Mouse (Mus musculus): ENCODE data around the gene Plch2. TPM values are rescaled to one million over a fixed set of nuclear protein-coding genes. Genes with fewer than 3 reads are reported as not detected.

Gene Plch2
- polyA plus RNA-seq, 1 experiment from 2014 or later: 4.6 TPM

- no peaks in the 10 kb centered on the region for H3K27me3 ChIP-seq (replicated peaks; ENCODE audit: insufficient read depth, low read length)
- DNase-seq (ENCODE audit: low spot score) (no peak), ATAC-seq (no peak)
- H3K4me3 ChIP-seq (ENCODE audit: low read depth, low read length): no peak overlapping the region
- H3K36me3 ChIP-seq (ENCODE audit: insufficient read depth, low read length): no peaks in the 10 kb centered on the region
- H3K9me3 ChIP-seq (ENCODE audit: low read length): no peaks in the 10 kb centered on the region
- TF ChIP-seq EP300 (IDR thresholded peaks at IDR 0.05): no peak
- TF ChIP-seq CTCF (IDR thresholded peaks at IDR 0.05): no peak
- no peak overlapping the region for H3K27ac ChIP-seq (ENCODE audit: low read length)
- H3K4me1 ChIP-seq (ENCODE audit: insufficient read depth, low read depth, low read length): 0 out of 2 replicates have a peak, but pooled peaks cover 4% of the 10 kb centered on the region
- WGBS: 54% methylated on average over 9 of the region's 9 CpGs
- no peak overlapping the region for H3K9ac ChIP-seq (replicated peaks; ENCODE audit: low read depth)
- H3K4me2 ChIP-seq (replicated peaks; ENCODE audit: low read depth, low read length): no peak overlapping the region
Measured at GRCm38 (mm10) chr4:155020813-155021212, 35.8 kb downstream of the Plch2 start.

GRCm38 (mm10) chr4:155020141-155020540, 36.4 kb downstream of the Plch2 start:
- peak overlapping the region; percentile 62 for H3K27ac ChIP-seq (ENCODE audit: low read length)
- H3K27me3 ChIP-seq (replicated peaks; ENCODE audit: insufficient read depth, low read length): no peaks in the 10 kb centered on the region
- 0 out of 2 replicates have a peak, but pooled peaks cover 4% of the 10 kb centered on the region for H3K4me1 ChIP-seq (ENCODE audit: insufficient read depth, low read depth, low read length)
- no peaks in the 10 kb centered on the region for H3K9me3 ChIP-seq (ENCODE audit: low read length)
- no peak overlapping the region for H3K9ac ChIP-seq (replicated peaks; ENCODE audit: low read depth)
- 29% methylated on average over 1 of the region's 1 CpGs for WGBS
- H3K4me3 ChIP-seq (ENCODE audit: low read depth, low read length): no peak overlapping the region
- DNase-seq (ENCODE audit: low spot score) (peak; percentile 35), ATAC-seq (peak; percentile 49)
- no peak overlapping the region for H3K4me2 ChIP-seq (replicated peaks; ENCODE audit: low read depth, low read length)
- no peak for TF ChIP-seq CTCF (IDR thresholded peaks at IDR 0.05)
- TF ChIP-seq EP300 (IDR thresholded peaks at IDR 0.05): no peak
- no peaks in the 10 kb centered on the region for H3K36me3 ChIP-seq (ENCODE audit: insufficient read depth, low read length)

- TF ChIP-seq CTCF (IDR thresholded peaks at IDR 0.05) (no peak), EP300 (IDR thresholded peaks at IDR 0.05) (peak; percentile 56)
- no peaks in the 10 kb centered on the region for H3K9me3 ChIP-seq (ENCODE audit: low read length)
- ATAC-seq (peak; percentile 87), DNase-seq (ENCODE audit: low spot score) (peak; percentile 86)
- H3K9ac ChIP-seq (replicated peaks; ENCODE audit: low read depth): no peak overlapping the region
- no peak overlapping the region for H3K27ac ChIP-seq (ENCODE audit: low read length)
- H3K4me2 ChIP-seq (replicated peaks; ENCODE audit: low read depth, low read length): peak overlapping the region; percentile 33; the same call in 1 of the 2 replicates
- WGBS: 0% methylated on average over 10 of the region's 10 CpGs
- no peak overlapping the region for H3K4me3 ChIP-seq (ENCODE audit: low read depth, low read length)
- H3K4me1 ChIP-seq (ENCODE audit: insufficient read depth, low read depth, low read length): 0 out of 2 replicates have a peak, but pooled peaks cover 4% of the 10 kb centered on the region
- H3K27me3 ChIP-seq (replicated peaks; ENCODE audit: insufficient read depth, low read length): no peaks in the 10 kb centered on the region
- H3K36me3 ChIP-seq (ENCODE audit: insufficient read depth, low read length): no peaks in the 10 kb centered on the region
Measured at GRCm38 (mm10) chr4:155019336-155019847, 37.2 kb downstream of the Plch2 start.

- Histone ChIP-seq H3K27me3 (replicated peaks; ENCODE audit: insufficient read depth, low read length) (no peaks in the 10 kb centered on the region), H3K4me1 (ENCODE audit: insufficient read depth, low read depth, low read length) (0 out of 2 replicates have a peak, but pooled peaks cover 4% of the 10 kb centered on the region), H3K27ac (ENCODE audit: low read length) (no peak overlapping the region), H3K36me3 (ENCODE audit: insufficient read depth, low read length) (no peaks in the 10 kb centered on the region), H3K9ac (replicated peaks; ENCODE audit: low read depth) (no peak overlapping the region), H3K4me3 (ENCODE audit: low read depth, low read length) (no peak overlapping the region), H3K4me2 (replicated peaks; ENCODE audit: low read depth, low read length) (peak overlapping the region; percentile 33; the same call in 1 of the 2 replicates), H3K9me3 (ENCODE audit: low read length) (no peaks in the 10 kb centered on the region)
- peak; percentile 31 for ATAC-seq
- 5% methylated on average over 15 of the region's 15 CpGs for WGBS
- TF ChIP-seq CTCF (IDR thresholded peaks at IDR 0.05) (peak; percentile 11; the same call in 1 of the 2 replicates), EP300 (IDR thresholded peaks at IDR 0.05) (no peak)
- peak; percentile 57 for DNase-seq (ENCODE audit: low spot score)
Measured at GRCm38 (mm10) chr4:155018601-155019335, 37.8 kb downstream of the Plch2 start.

- Histone ChIP-seq H3K9me3 (ENCODE audit: low read length) (no peaks in the 10 kb centered on the region), H3K4me3 (ENCODE audit: low read depth, low read length) (no peak overlapping the region), H3K9ac (replicated peaks; ENCODE audit: low read depth) (no peak overlapping the region), H3K4me1 (ENCODE audit: insufficient read depth, low read depth, low read length) (0 out of 2 replicates have a peak, but pooled peaks cover 4% of the 10 kb centered on the region), H3K27me3 (replicated peaks; ENCODE audit: insufficient read depth, low read length) (no peaks in the 10 kb centered on the region), H3K27ac (ENCODE audit: low read length) (no peak overlapping the region), H3K4me2 (replicated peaks; ENCODE audit: low read depth, low read length) (no peak overlapping the region), H3K36me3 (ENCODE audit: insufficient read depth, low read length) (no peaks in the 10 kb centered on the region)
- DNase-seq (ENCODE audit: low spot score): no peak
- 68% methylated on average over 8 of the region's 8 CpGs for WGBS
- TF ChIP-seq CTCF (IDR thresholded peaks at IDR 0.05): no peak
- TF ChIP-seq EP300 (IDR thresholded peaks at IDR 0.05): no peak
- ATAC-seq: no peak
Measured at GRCm38 (mm10) chr4:155018066-155018465, 38.5 kb downstream of the Plch2 start.

- H3K4me2 ChIP-seq (replicated peaks; ENCODE audit: low read depth, low read length): no peak overlapping the region
- no peak for ATAC-seq
- no peak overlapping the region for H3K27ac ChIP-seq (ENCODE audit: low read length)
- H3K36me3 ChIP-seq (ENCODE audit: insufficient read depth, low read length): no peaks in the 10 kb centered on the region
- TF ChIP-seq CTCF (IDR thresholded peaks at IDR 0.05) (no peak), EP300 (IDR thresholded peaks at IDR 0.05) (no peak)
- H3K9me3 ChIP-seq (ENCODE audit: low read length): no peaks in the 10 kb centered on the region
- 70% methylated on average over 11 of the region's 11 CpGs for WGBS
- no peak overlapping the region for H3K4me3 ChIP-seq (ENCODE audit: low read depth, low read length)
- no peak overlapping the region for H3K9ac ChIP-seq (replicated peaks; ENCODE audit: low read depth)
- H3K27me3 ChIP-seq (replicated peaks; ENCODE audit: insufficient read depth, low read length): no peaks in the 10 kb centered on the region
- DNase-seq (ENCODE audit: low spot score): no peak
- 0 out of 2 replicates have a peak, but pooled peaks cover 4% of the 10 kb centered on the region for H3K4me1 ChIP-seq (ENCODE audit: insufficient read depth, low read depth, low read length)
Measured at GRCm38 (mm10) chr4:155017253-155017878, 39.2 kb downstream of the Plch2 start.

All from lung, postnatal 0 days (tissue).